Mouse (Mus musculus) ES-Bruce4 (cell line): ENCODE results near the gene Cd4.

ENCODE experiments used
- CTCF ChIP-seq: IDR thresholded peaks from one replicate; pipeline ENCODE4 v1.8.1; 2011; ENCODE audit warnings: low read depth, low read length
- POLR2A ChIP-seq: IDR thresholded peaks from one replicate; pipeline ENCODE4 v1.8.1; 2011; ENCODE audit warnings: low read length; ENCODE audit not compliant: insufficient read depth

DNA sequence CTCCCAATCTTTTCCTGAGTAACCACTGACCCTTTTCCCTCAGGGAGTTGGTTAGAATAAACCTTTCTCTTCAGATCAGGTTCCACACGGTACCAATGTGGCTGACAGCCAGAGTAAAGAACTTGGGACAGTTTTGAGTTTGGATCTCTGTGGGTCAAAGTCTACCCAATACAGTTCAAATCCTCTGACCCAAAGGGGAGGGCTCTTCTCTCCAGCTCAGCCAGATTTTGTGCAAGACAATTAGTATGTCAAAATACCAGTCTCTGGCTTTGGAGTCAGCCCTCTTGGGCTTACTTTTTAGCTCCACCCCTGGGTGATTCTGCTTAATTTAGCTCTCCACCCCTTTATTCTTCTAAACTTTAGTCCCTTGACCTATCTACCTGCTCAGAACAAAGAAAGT, 42.2 kb upstream of the Cd4 start:
- TF ChIP-seq CTCF (no peak), POLR2A (no peak)
